Mouse (Mus musculus) layer of hippocampus, adult 2 months (tissue): Measurements from ENCODE around the gene Upb1. TPM values are rescaled to one million over a fixed set of nuclear protein-coding genes. Genes with fewer than 3 reads are reported as not detected.
"Not testable (repeated sequence)": the region's sequence is repeated elsewhere in the genome, so short reads cannot be mapped to it uniquely, and the experiment has no call there.

Source experiments
- DNase-seq, 2 experiments: peaks; one replicate each; pipeline ENCODE4 v3.0.0; 2022; ENCODE audit warnings: low spot score in 2 of 2
- H3K27ac ChIP-seq: fragments of 200-600 bp; 2 replicates; pipeline ENCODE4 v1.8.1; 2022
- H3K4me3 ChIP-seq: fragments of 200-600 bp; 2 replicates; pipeline ENCODE4 v1.8.1; 2022; ENCODE audit warnings: mild to moderate bottlenecking
- CTCF ChIP-seq: fragments of 200-600 bp; conservative IDR thresholded peaks from 2 replicates; pipeline ENCODE4 v1.8.1; 2022; ENCODE audit warnings: antibody characterized with exemption, mild to moderate bottlenecking, moderate library complexity
- total RNA-seq, 2 experiments: library from RNA; stranded (reverse); gene quantifications; 2 replicates each; pipeline ENCODE4 v1.2.3; 2021

The Upb1 gene
- total RNA-seq, 2 experiments from 2014 or later = 0.31 TPM; not detected in 1

- DNase-seq = no peak
- no peak for TF ChIP-seq CTCF
- H3K4me3 ChIP-seq = no peak overlapping the region
- no peak overlapping the region for H3K27ac ChIP-seq
Measured at GRCm38 (mm10) chr10:75406755-75407154, 5.8 kb downstream of the Upb1 start.

GRCm38 (mm10) chr10:75407741-75408140 lies 6.8 kb downstream of the Upb1 start:
- Histone ChIP-seq H3K4me3 (no peak overlapping the region), H3K27ac (no peak overlapping the region)
- no peak for TF ChIP-seq CTCF
- DNase-seq = no peak

DNA sequence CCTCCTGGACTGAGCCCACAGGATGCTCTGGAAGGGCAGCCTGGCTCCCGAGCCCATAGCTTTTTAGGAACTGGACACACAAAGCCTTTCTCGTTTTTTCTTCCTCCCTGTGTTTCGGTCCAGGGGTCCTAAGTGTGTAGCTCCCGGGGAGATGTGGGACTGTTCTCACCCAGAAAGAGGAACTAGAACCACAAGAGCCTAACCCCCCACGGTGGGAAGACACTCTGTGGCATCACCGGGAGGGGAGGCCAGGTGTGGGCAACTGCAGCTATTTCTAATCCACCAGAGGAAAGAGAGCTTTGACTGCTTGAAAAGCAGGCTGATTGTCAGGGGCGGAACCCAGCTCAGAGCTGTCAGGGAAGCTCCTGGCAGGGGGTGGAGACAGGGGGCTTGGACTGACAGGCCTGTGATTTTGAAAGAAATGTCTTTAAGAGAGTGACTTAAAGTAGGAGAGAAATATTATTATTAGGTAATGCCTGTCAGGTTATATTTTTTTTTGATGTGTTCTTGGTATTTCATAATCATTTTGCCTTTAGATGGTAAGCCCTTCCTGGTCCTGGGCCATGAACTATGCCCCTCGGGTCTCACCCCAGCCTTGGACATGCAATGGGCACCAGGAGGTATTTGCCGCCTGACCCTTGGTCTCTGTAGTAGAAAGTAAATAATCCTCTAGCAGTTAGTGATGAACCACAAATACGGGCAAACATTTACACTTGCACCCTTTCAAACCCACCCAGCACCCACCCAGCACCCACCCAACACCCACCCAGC lies 10.6 kb downstream of the Upb1 start:
- H3K4me3 ChIP-seq, H3K27ac ChIP-seq: not testable (repeated sequence)

GRCm38 (mm10) chr10:75412114-75413103 lies 11.5 kb downstream of the Upb1 start:
- no peak for TF ChIP-seq CTCF
- H3K27ac ChIP-seq = no peak overlapping the region
- no peak for DNase-seq
- H3K4me3 ChIP-seq = peak overlapping the region; percentile 19; the same call in 1 of the 2 replicates

More for the DNA sequence above, 10.6 kb downstream of the Upb1 start:
- not testable (repeated sequence) for DNase-seq

GRCm38 (mm10) chr10:75414925-75415324 lies 14.0 kb downstream of the Upb1 start:
- no peak for TF ChIP-seq CTCF
- H3K4me3 ChIP-seq = no peak overlapping the region
- no peak for DNase-seq
- H3K27ac ChIP-seq = no peak overlapping the region

DNA sequence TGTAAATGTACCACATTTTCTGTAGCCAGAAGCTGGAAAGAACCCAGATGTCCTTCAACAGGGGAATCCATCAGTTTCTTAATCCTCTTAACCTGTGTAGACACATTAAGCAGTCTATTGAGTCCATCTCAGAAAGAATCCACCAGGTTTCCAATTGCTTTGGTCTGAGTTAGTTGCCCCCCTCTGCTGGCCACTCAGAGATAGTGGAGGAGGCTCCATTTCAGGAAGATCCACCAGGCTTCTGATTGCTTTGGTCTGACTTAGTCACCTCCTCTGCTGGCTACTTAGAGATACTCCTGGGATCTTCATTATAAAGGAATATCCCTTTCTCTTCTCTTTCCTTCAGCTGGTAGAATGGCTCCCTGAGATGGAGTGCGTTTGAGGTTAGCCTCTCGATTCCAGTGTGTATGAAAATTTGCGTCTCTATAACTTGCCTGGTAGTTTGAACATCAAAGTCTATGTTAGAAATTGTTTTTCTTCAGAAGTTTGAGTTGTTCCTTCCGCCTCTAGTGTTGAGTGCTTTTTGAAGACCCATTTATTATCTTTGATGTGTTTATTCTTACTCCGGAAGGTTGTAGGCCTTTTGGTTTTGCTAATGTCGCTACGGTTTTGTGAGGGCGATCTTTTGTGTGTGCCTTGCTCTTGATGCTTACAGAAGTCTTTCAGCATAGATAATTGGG lies 16.6 kb downstream of the Upb1 start:
- no peak for DNase-seq
- H3K4me3 ChIP-seq = no peak overlapping the region
- TF ChIP-seq CTCF = peak; percentile 35
- H3K27ac ChIP-seq = no peak overlapping the region

- H3K4me3 ChIP-seq = no peak overlapping the region
- H3K27ac ChIP-seq = no peak overlapping the region
- DNase-seq = no peak
- TF ChIP-seq CTCF = no peak
Measured at GRCm38 (mm10) chr10:75418747-75419146, 17.8 kb downstream of the Upb1 start.

DNA sequence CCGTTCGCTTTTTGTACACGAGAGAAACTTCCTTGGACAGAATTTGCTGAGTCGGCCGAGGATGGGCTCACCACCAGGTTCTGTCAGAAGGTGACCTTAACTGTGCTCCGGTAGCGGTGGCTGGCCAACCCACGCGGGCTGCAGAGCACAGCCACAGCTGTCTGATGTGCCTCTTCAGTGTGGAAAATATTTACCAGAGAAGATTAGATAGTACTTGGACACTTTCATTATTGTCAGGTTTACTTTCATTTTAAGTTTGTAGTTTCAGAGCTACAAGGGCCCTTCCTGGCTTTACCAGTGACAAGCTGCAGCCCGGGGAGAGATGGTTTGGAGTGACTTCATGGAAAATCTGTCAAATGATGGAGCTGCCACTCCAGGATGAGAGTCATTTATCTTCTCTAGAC lies 23.6 kb downstream of the Upb1 start:
- no peak for TF ChIP-seq CTCF
- DNase-seq = no peak
- no peak overlapping the region for H3K27ac ChIP-seq
- H3K4me3 ChIP-seq = no peak overlapping the region

GRCm38 (mm10) chr10:75428049-75429003 lies 27.4 kb downstream of the Upb1 start:
- DNase-seq = no peak
- H3K27ac ChIP-seq = no peak overlapping the region
- H3K4me3 ChIP-seq = no peak overlapping the region
- no peak for TF ChIP-seq CTCF

DNA sequence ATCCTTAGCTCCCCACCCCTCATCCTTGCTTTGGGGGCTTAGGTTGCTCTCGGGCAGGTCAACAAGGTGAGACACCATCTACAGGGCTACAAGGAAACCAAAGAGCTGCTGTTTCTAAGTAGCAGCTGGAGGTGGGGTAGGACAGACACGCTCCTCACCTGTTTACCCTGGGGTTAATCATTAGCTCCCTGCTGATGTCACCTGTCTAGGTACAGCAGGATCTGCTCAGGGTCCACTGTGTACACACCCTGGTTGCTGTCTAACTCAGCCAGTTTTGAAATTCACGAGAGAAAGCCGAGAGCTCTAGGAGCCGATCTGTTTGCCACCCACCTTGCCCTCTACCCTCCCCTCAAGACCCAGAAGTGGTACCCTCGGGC lies 28.1 kb downstream of the Upb1 start:
- TF ChIP-seq CTCF = no peak
- Histone ChIP-seq H3K27ac (no peak overlapping the region), H3K4me3 (no peak overlapping the region)
- DNase-seq = no peak

GRCm38 (mm10) chr10:75429522-75430146 lies 28.7 kb downstream of the Upb1 start:
- peak; percentile 48 to 63 for DNase-seq
- Histone ChIP-seq H3K27ac (no peak overlapping the region), H3K4me3 (no peak overlapping the region)
- TF ChIP-seq CTCF = no peak

- no peak; the same call in 1 of the 2 replicates for TF ChIP-seq CTCF
- DNase-seq = no peak
- H3K27ac ChIP-seq = no peak overlapping the region
- no peak overlapping the region for H3K4me3 ChIP-seq
Measured at GRCm38 (mm10) chr10:75430147-75430537, 29.2 kb downstream of the Upb1 start.
